Mouse (Mus musculus) neutrophil, adult 65 days (primary cell): ENCODE measurements around the gene Dcun1d4. TPM values are rescaled to one million over a fixed set of nuclear protein-coding genes. Genes with fewer than 3 reads are reported as not detected.

ENCODE experiments used
- total RNA-seq: library from RNA; stranded (reverse); gene quantifications from 2 replicates; pipeline ENCODE4 v1.2.4, GENCODE M21; 2023

Gene Dcun1d4
- total RNA-seq = 3.9 and 4.0 TPM in 2 replicates

GRCm38 (mm10) chr5:73480700-73481099 lies at the start of gene Dcun1d4:
TSS of gene Dcun1d4 (plus strand) at chr5:73481000.

Other genes with a start within 250 kb of the Dcun1d4 start
- gene Fryl, start 224.4 kb upstream of the Dcun1d4 start, total RNA-seq = 88.1 and 116 TPM in 2 replicates
- gene Ociad1, start 188.2 kb upstream of the Dcun1d4 start, total RNA-seq = 85.0 and 97.3 TPM in 2 replicates
- gene Ociad2, start 140.0 kb upstream of the Dcun1d4 start, total RNA-seq = not detected in 2 replicates
- not detected in 2 replicates for gene Cwh43, start 74.9 kb upstream of the Dcun1d4 start, total RNA-seq
- gene Lrrc66, start 151.5 kb downstream of the Dcun1d4 start, total RNA-seq = 0.11 TPM in 1 of 2 replicates, not detected in the other
- 1.9 and 2.0 TPM in 2 replicates for gene Sgcb, start 166.8 kb downstream of the Dcun1d4 start, total RNA-seq
- gene Spata18, start 170.4 kb downstream of the Dcun1d4 start, total RNA-seq = not detected in 2 replicates